Mouse (Mus musculus): ENCODE measurements around the gene Gm10234.

The Gm10234 gene

DNA sequence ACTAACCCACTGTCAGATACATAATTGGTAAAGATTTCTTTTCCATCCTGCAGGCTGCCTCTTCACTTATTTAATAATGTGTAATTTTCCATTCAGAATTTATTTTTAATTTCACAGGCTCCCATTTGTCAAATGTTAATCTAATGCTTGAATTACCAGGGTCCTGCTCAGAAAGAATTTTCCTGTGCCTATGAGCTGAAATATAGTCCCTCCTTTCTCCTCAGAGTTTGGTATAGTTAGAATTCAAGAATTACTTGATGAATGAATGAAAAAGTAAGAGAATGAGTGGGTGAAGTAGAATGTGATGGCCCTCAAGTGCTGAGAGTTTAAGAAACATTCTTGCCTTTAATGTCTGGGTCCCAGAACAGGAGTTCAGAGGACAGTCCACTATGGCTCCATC is at the start of gene Gm10234:
TSS of gene Gm10234 (plus strand) at position 301 of the 400 bp plus-strand sequence.
- no peak for TF ChIP-seq GATA4 (IDR thresholded peaks at IDR 0.05; ENCODE audit: insufficient replicate concordance, low read length)

- TF ChIP-seq GATA4 (IDR thresholded peaks at IDR 0.05; ENCODE audit: insufficient replicate concordance, low read length), result no peak
These were observed 44.3 kb upstream of the Gm10234 start for GRCm38 (mm10) chr6:95277633-95278032.

- TF ChIP-seq GATA4 (IDR thresholded peaks at IDR 0.05; ENCODE audit: insufficient replicate concordance, low read length), result no peak
These were observed 25.9 kb upstream of the Gm10234 start for GRCm38 (mm10) chr6:95296025-95296424.

DNA sequence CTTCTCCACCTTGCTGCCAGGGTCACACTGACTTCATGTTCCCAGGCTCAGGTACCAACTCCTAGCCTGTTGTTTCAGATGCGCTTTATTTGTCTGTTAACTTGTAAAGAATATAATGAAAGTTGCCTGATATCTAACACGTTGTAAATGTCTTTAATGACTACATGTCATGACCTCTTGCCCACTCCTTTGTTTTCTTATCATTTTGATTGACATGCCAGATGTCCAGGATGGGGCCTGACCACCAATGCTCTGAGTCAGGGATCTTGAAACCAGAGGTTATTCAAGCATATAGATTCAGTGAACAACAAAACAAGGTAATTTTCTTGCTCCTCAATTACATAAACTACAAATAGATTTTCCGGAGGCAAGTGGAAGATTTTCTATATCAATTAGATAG is 23.5 kb upstream of the Gm10234 start:
- TF ChIP-seq GATA4 (IDR thresholded peaks at IDR 0.05; ENCODE audit: insufficient replicate concordance, low read length), result no peak

GRCm38 (mm10) chr6:95300658-95301057 is 21.3 kb upstream of the Gm10234 start:
- TF ChIP-seq GATA4 (IDR thresholded peaks at IDR 0.05; ENCODE audit: insufficient replicate concordance, low read length), result no peak

- TF ChIP-seq GATA4 (IDR thresholded peaks at IDR 0.05; ENCODE audit: insufficient replicate concordance, low read length), result no peak
These were observed 9.3 kb downstream of the Gm10234 start for GRCm38 (mm10) chr6:95331191-95331590.

GRCm38 (mm10) chr6:95334781-95335180 is 12.9 kb downstream of the Gm10234 start:
- no peak for TF ChIP-seq GATA4 (IDR thresholded peaks at IDR 0.05; ENCODE audit: insufficient replicate concordance, low read length)

GRCm38 (mm10) chr6:95349378-95349777 is 27.5 kb downstream of the Gm10234 start:
- no peak for TF ChIP-seq GATA4 (IDR thresholded peaks at IDR 0.05; ENCODE audit: insufficient replicate concordance, low read length)

DNA sequence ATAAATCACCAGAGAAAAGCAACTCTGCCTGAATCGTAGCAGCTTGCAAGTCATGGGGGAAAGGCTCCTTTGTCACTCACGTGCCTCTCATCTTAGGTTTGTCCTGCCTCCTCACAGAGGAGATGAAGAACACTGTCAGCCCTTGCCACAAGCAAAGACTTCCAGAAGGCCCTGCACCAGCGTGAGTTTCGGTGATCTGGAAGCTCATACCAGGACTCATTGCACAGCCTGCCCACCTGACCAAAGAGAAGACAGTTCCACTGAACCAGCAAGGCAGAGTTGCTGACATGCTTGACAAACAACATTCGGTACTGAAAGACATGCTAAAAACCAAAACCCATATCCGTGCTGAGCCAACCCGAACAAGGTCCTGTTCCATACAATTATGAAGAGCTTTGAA is 31.1 kb downstream of the Gm10234 start:
- TF ChIP-seq GATA4 (IDR thresholded peaks at IDR 0.05; ENCODE audit: insufficient replicate concordance, low read length), result no peak

GRCm38 (mm10) chr6:95353886-95354285 is 32.0 kb downstream of the Gm10234 start:
- TF ChIP-seq GATA4 (IDR thresholded peaks at IDR 0.05; ENCODE audit: insufficient replicate concordance, low read length), result no peak

GRCm38 (mm10) chr6:95360084-95360483 is 38.2 kb downstream of the Gm10234 start:
- no peak for TF ChIP-seq GATA4 (IDR thresholded peaks at IDR 0.05; ENCODE audit: insufficient replicate concordance, low read length)

GRCm38 (mm10) chr6:95362707-95363106 is 40.8 kb downstream of the Gm10234 start:
- no peak for TF ChIP-seq GATA4 (IDR thresholded peaks at IDR 0.05; ENCODE audit: insufficient replicate concordance, low read length)

DNA sequence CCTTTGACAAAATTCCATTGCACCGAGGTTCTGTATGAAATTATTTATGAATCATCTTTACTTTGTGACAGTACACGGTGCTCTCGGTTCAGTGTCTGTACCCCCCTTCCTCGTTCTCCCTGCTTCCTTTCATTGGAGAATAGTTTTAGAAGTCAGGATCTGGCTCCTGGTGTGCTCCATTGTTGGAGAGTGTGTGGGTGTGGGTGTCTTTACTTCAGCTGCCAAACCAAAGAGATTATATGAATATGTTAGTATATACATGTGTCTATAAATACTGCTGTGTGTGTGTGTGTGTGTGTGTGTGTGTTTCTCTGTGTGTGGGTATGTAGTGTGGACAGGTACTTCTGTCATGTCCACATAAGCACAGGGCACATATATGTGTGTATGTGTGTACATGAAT is 49.9 kb downstream of the Gm10234 start:
- no peak for TF ChIP-seq GATA4 (IDR thresholded peaks at IDR 0.05; ENCODE audit: insufficient replicate concordance, low read length)
